Mouse (Mus musculus): ENCODE results near the gene Irf6. TPM values are rescaled to one million over a fixed set of nuclear protein-coding genes. Genes with fewer than 3 reads are reported as not detected.
A peak's percentile ranks its signal among the peaks of the same experiment; 100 is the strongest.

Gene Irf6
- under 1 TPM; 0.33 to 0.39 TPM for total RNA-seq (2021)
- long read RNA-seq, experiment 1, full-length matches to known transcripts = 1 of 2 reads
- long read RNA-seq, experiment 1, partial matches to known transcripts = 1 of 2 reads
- long read RNA-seq, experiment 1, other reads (novel, unspliced or antisense) = 0 of 2 reads
- long read RNA-seq, experiment 2 = 0 reads

DNA sequence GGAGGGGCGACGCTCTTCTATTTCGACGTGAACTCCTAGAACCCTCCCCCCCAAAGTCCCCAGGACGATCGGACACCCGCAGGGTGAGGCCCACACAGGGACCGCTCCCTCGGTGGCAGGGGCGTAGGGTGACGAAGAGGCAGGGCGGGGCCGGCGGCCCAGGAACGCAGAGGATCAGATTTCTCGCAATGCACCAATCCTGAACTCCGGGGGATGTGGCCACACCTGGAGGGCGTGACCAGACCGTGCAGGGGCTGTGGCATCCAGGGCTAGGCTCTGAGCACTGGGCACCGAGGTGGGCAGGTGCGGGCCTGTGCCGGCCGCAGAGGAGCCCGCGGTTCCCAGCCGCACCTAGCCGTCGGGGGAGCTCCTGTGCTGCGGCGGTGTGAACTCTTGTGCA lies at the start of gene Irf6:
Gene Irf6, plus strand, starts transcription at position 240 of the 400 bp plus-strand sequence.
- Histone ChIP-seq H3K27ac (no peak within 1 kb of the TSS), H3K4me3 (peak within 1 kb of the TSS; percentile 60)
- intact Hi-C loops (cut with DNase I) = no loop called here
- TF ChIP-seq CTCF (IDR thresholded peaks at IDR 0.05) = no peak
- peak; percentile 52 for DNase-seq

DNA sequence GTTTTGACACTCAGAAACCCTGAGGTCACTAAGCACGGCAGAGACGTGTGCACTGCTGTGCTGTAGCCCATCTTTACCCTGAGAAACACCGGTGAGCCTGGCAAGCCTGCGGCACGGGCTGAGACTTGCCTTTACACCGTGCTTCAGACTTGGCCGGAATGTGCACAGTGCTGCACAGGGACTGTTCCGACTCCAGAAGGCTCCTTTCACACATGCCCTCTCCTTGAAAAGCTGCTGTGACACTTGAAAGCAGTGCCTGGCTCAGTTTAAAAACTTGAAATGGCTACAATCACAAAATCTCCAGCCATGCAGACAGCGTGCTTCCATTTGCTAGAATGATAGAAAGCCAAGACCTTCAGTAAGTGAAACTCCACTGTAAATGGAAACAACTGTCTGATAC lies 40.8 kb upstream of the Irf6 start:
- no peak for TF ChIP-seq CTCF (IDR thresholded peaks at IDR 0.05)
- intact Hi-C loops (cut with DNase I) = no loop called here
- DNase-seq = no peak
- no peak overlapping the region for H3K4me3 ChIP-seq
- no peak overlapping the region for H3K27ac ChIP-seq

DNA sequence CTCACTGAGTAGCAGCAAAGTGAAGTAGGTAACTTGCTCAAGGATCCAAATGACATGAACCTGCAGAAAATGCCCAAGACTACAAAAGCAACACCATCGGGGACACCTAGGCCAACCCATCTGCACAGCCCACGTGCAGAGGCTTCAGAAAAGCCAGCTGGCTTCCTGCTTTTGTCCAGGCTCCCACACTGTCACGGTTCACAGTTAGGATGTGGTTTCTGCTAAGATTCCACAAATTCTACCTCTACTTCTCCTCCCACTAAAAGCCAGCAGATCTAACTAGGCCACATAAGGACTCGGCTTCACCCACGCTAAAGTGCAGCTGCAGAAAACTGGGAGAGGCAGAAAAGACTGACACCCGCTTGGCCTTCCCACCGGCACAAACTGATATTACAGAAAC lies 30.1 kb upstream of the Irf6 start:
- H3K27ac ChIP-seq = peak overlapping the region; percentile 75
- TF ChIP-seq CTCF (IDR thresholded peaks at IDR 0.05) = no peak
- DNase-seq = peak; percentile 51
- intact Hi-C loops (cut with DNase I) = loop anchor here (5.0 kb wide), 1 partner anchor 35 kb away; no protein-coding TSS in a partner anchor
- H3K4me3 ChIP-seq = peak overlapping the region; percentile 22; the same call in 1 of the 2 replicates

DNA sequence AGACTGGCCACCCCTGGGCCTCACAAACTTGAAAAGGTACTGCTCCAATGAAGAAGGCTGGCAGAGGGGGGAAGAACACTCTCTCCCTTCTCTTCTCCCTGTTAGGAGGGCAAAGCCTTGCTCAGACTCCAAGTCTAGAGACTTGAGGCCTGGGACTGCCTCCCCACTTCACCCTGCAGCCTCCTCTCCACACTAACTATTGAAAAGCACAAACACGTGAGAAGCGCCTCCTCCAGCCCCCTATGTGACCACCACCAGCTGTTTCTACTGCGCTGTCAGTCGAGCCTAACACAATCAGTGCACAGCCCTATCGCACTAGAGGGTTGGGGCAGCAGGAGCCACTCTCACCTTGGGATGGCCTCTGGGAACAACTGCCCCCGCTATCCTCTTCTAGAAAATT lies 29.6 kb upstream of the Irf6 start:
- Histone ChIP-seq H3K4me3 (no peak overlapping the region), H3K27ac (peak overlapping the region; percentile 75)
- intact Hi-C loops (cut with DNase I) = loop anchor here (5.0 kb wide), 1 partner anchor 36 kb away; no protein-coding TSS in a partner anchor
- DNase-seq = no peak
- TF ChIP-seq CTCF (IDR thresholded peaks at IDR 0.05) = no peak

DNA sequence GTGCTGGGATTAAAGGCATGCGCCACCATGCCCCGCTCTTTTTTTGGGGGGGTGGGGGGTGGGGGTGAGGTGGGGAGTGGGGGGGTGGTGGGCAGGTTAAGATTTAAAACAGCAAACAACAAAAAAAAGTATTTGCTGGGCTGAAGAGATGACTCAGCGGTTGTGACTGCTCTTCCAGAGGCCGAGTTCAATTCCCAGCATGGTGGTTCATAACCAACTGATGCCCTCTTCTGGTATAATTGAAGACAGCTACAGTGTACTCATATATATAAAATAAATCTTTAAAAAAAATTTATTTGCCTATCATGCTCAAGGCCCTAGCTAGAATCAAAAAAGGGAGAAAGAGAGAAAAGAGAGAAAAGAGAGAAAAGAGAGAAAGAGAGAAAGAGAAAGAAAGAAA lies 27.1 kb upstream of the Irf6 start:
- Histone ChIP-seq H3K27ac (no peak overlapping the region; the same call in 1 of the 2 replicates), H3K4me3 (no peak overlapping the region)
- peak; percentile 56 for TF ChIP-seq CTCF (IDR thresholded peaks at IDR 0.05)
- intact Hi-C loops (cut with DNase I) = loop anchor here (1.0 kb wide), 1 partner anchor 125 kb away; no protein-coding TSS in a partner anchor
- DNase-seq = no peak

DNA sequence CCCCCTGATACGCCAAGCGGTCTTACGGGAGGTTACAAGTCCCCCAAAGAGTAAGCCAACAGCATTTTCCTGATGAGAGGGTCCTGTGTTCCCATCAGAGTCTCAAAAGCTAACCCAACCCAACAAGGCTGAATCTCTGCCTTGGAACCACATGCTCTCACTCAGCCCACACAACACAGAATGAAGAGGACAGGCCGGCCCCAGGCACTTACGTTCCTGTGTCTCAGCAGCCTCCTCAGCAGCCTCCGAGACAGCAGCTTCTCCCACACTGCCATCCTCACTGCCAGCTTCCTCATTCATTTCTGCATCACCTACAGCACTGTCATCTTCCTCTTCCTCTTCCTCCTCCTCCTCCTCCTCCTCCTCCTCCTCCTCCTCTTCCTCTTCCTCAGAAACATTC lies 24.9 kb upstream of the Irf6 start:
- DNase-seq = no peak
- intact Hi-C loops (cut with DNase I) = no loop called here
- H3K4me3 ChIP-seq = no peak overlapping the region
- no peak for TF ChIP-seq CTCF (IDR thresholded peaks at IDR 0.05)
- H3K27ac ChIP-seq = no peak overlapping the region

DNA sequence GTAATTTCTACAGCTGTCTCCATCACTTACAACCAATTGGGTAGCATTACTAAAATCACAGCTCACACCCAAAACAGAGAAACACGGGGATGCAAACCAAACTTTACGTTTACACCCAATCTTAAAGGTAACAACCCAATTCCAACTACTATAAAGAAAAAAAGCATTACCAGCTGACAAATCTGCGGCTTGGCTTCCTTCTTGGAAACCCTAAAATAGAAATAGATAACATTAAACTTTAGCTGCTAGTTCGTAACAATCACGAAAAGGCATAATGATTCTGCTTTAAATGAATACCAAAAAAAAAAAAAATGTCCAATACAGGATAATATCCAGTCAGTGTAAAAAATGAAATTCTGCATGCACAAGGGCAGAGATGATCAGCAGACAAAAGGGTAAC lies 23.6 kb upstream of the Irf6 start:
- H3K4me3 ChIP-seq = peak overlapping the region; percentile 87
- no peak for DNase-seq
- intact Hi-C loops (cut with DNase I) = no loop called here
- peak overlapping the region; percentile 90 for H3K27ac ChIP-seq
- no peak for TF ChIP-seq CTCF (IDR thresholded peaks at IDR 0.05)

DNA sequence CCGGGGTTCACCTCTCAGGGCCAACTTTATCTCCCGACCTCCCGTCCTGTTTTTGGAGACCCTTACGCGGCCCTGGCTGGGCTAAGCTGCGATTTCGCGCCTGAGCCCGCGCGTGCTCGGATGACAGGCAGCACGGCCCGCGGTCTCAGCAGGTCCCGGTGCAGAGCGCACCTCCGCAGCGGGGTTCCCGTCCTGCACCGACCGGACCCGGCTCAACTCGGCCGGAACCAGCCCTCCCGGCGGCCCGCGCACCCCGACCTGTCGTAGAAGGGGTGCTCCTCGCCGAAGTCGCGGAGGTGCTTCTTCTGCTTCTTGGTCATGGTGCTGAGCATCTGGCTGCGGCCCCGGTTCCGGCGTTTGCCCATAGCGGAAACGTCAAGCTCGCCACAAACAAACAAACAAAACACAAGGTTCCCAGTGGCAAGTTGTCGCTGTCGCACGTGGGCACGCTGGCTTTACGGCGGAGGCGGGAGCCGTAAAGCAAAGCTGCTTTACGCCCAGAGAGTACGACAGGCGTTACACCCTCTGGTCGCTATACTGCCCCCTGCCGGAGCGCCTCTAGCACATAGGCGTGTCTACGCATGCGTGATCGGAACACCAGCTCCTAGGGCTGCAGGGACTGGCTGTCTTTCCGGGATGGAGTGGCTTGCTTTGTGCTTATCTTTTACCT lies 23.0 kb upstream of the Irf6 start, which contains the start of gene Diexf:
Gene Diexf, minus strand, starts transcription at position 487 of the 670 bp plus-strand sequence.
- peak; percentile 98 for DNase-seq
- intact Hi-C loops (cut with DNase I) = loop anchor here (2.0 kb wide), 1 partner anchor 43 kb away; no protein-coding TSS in a partner anchor

DNA sequence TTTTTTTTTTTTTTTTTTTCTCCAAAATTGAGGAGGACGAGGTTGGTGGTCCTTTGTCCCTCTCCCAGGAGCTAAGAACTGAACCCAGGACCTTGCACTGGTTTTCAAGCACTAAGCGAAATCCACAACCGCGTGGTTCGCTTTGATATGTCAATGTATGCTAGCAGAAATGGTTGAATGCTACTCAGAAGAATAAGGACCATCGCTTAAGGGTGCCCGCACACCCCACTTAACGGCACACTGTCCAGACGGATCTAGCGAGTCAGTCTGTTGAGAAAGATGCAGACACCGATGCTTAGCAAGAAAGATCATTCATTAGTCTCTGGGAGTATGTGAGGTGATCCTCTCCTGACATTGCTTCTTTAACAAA lies 22.5 kb upstream of the Irf6 start:
- H3K27ac ChIP-seq = peak overlapping the region; percentile 79
- intact Hi-C loops (cut with DNase I) = loop anchor here (2.0 kb wide), 1 partner anchor 42 kb away; no protein-coding TSS in a partner anchor
- DNase-seq = no peak
- no peak for TF ChIP-seq CTCF (IDR thresholded peaks at IDR 0.05)
- peak overlapping the region; percentile 87 for H3K4me3 ChIP-seq

More for the DNA sequence above, 23.0 kb upstream of the Irf6 start, which contains the start of gene Diexf:
- Histone ChIP-seq H3K27ac (peak within 1 kb of the TSS; percentile 90), H3K4me3 (peak within 1 kb of the TSS; percentile 87)
- peak; percentile 93 for TF ChIP-seq CTCF (IDR thresholded peaks at IDR 0.05)

DNA sequence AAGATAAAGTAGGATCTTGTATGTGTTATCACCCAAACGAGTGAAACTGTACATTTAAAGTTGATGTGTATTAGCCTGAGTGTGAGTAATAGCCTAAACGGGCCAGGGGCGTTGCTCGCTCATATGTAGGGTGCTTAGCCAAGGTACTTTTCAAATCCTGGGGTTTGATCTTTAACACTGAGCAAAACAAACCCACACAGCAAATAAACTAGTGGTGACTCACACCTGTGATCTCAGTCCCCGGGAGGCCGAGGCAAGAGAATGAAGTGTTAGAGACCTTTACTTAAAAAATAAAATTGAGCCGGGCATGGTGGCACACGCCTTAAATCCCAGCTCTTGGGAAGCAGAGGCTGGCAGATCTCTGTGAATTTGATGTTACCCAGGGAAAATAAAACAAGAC lies 22.1 kb upstream of the Irf6 start:
- TF ChIP-seq CTCF (IDR thresholded peaks at IDR 0.05) = no peak
- no peak for DNase-seq
- Histone ChIP-seq H3K27ac (peak overlapping the region; percentile 79; the same call in 1 of the 2 replicates), H3K4me3 (peak overlapping the region; percentile 87; the same call in 1 of the 2 replicates)
- intact Hi-C loops (cut with DNase I) = loop anchor here (2.0 kb wide), 1 partner anchor 42 kb away; no protein-coding TSS in a partner anchor

DNA sequence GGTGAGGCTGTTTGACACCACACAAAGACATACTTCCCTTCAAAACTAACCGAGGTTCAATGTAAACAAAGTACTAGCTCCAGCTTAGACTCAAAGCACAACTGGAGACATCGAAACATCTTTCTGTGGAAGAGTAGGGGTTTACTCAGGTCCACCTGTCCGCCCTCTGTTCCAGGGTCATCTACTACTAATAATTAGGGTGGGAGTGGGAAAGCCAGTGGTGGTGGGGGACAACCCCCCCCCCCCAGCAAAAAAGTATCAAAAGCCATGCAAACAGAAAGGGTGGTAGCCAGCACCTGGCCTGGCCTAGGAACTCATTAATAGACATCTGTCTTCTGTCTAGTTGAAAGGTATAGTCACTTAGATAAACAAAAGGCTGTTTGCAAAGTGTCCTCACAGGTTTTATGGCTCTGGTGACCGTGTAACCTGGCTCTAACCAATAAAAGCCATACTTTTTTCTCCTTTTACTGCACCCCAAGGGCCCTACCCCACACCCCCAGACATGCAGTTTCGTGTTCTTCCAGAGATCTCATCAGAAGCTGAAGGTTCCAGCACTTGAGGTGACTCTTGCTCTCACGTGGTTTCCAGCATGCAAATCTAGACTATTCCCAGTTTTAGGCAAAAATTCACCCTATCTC lies 21.5 kb upstream of the Irf6 start:
- intact Hi-C loops (cut with DNase I) = loop anchor here (2.0 kb wide), 1 partner anchor 41 kb away; no protein-coding TSS in a partner anchor
- Histone ChIP-seq H3K27ac (no peak overlapping the region), H3K4me3 (no peak overlapping the region)
- TF ChIP-seq CTCF (IDR thresholded peaks at IDR 0.05) = no peak
- DNase-seq = no peak

DNA sequence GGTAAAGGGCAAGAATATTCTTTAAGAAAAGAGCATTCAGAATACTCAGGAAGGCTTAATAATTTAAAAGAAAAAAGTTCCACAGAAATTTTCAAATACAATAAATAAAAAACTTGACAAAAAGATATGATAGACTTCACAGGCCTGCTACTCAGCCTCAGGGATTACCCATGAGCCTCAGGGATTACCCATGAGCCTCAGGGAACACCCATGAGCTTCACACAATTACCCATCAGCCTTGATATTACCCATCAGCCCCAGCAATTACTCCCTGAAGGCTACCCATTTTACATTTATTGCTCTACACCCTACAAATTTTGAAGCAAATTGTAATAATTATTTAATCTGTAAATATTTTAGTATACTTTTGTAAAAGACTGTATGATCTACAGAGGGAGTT lies 20.5 kb upstream of the Irf6 start:
- no peak overlapping the region for H3K4me3 ChIP-seq
- no peak for DNase-seq
- no peak overlapping the region for H3K27ac ChIP-seq
- no peak for TF ChIP-seq CTCF (IDR thresholded peaks at IDR 0.05)
- intact Hi-C loops (cut with DNase I) = no loop called here

DNA sequence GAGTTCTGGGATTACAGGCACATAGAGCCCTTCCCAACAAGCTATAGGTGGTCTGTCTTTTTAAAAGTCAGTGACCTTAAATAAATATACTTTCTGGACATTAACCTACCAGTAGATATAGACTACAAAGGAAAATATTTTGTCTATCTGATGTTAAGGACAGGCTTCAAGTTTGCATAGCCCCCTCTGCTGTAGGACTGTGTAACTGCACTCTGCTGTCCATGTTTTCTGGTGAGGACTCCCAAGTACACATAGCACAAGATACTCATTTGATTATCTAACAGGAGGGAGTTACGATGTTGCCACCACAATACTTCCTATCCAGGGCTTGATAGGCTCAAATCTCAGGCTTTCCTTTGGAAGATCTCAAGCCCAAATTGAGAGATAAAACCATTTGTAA lies 19.2 kb upstream of the Irf6 start:
- Histone ChIP-seq H3K4me3 (no peak overlapping the region), H3K27ac (no peak overlapping the region)
- TF ChIP-seq CTCF (IDR thresholded peaks at IDR 0.05) = peak; percentile 15; the same call in 1 of the 2 replicates
- DNase-seq = no peak
- intact Hi-C loops (cut with DNase I) = no loop called here
